In the genomic region with DNA sequence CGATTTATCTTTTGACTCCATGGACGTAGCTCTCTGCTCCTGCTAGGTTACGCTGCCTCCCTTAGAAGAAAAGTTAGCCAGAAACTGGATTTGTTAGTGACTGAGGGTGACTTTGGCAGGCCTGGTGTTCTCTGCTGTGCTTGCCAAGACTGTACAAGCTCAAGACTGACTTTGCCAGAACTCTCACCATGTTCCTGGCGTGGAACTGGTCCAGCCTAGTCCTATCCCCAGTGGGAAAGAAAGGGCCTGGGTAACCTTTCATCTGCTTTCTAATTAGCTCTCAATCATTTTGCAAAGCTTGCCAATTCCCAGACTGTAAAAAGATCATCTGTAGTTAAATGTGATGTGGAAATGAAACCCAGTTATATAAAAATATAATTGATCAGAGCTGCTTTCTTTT, we compare ENCODE assay signal across 10 mouse cellular contexts. TPM values are rescaled to one million over a fixed set of nuclear protein-coding genes. Genes with fewer than 3 reads are reported as not detected.
DNase-seq lines count a peak whose midpoint lies in the region; ATAC-seq and TF ChIP-seq lines count a peak whose summit lies in the region.
"Had no signal": no experiment of that assay in that cellular context is flagged by ENCODE, and none has a peak within 500 bp of the region (broad histone marks: within the 10 kb centered on the region; RNA-seq: fewer than 3 reads in every experiment).

No protein-coding gene starts in this region.

- no peak for ATAC-seq in granulocyte monocyte progenitor cell, adult 5-6 weeks (replicated peaks; ENCODE audit: poor library complexity, severe bottlenecking)

- intact Hi-C loops in gastrocnemius, adult 2 months (cut with DNase I) = no loop called here
- intact Hi-C loops in left cerebral cortex, postnatal 4 days (cut with DNase I) = loop anchor here (10.0 kb wide), 1 partner anchor 268 kb away; no protein-coding TSS in a partner anchor

- no peak overlapping the region for H3K27ac ChIP-seq in gastrocnemius, adult 2 months
- peak overlapping the region; percentile 90 for H3K27ac ChIP-seq in brown adipose tissue, adult 24 weeks (replicated peaks; ENCODE audit: low read depth, low read length)
- peak overlapping the region; percentile 71 for H3K27ac ChIP-seq in layer of hippocampus, adult 2 months
- H3K27ac ChIP-seq: macrophage had no signal

- H3K4me3 ChIP-seq in gastrocnemius, adult 2 months = no peak overlapping the region
- H3K4me3 ChIP-seq in brown adipose tissue, adult 24 weeks (ENCODE audit: insufficient read depth, low read depth, low read length) = no peak overlapping the region
- H3K4me3 ChIP-seq in layer of hippocampus, adult 2 months = no peak overlapping the region

- H3K4me1 ChIP-seq in brown adipose tissue, adult 24 weeks (ENCODE audit: control insufficient read depth, insufficient read depth, insufficient read length, low read length) = peaks cover 5% of the 10 kb centered on the region

- peak; percentile 44 for DNase-seq in gastrocnemius, adult 2 months
- no peak for DNase-seq in gastrocnemius, adult 8-10 months (ENCODE audit: low spot score in 2 of 2)
- peak; percentile 75 for DNase-seq in left cerebral cortex, postnatal 4 days
- DNase-seq in left cerebral cortex, adult 18-20 months (ENCODE audit: low spot score in 2 of 2) = no peak
- DNase-seq in layer of hippocampus, adult 2 months (ENCODE audit: low spot score in 2 of 2) = peak; percentile 18 to 32
- no peak for DNase-seq in retina, postnatal 1 day
- DNase-seq: thymus, postnatal 36 days had no signal

- no peak for TF ChIP-seq CTCF in gastrocnemius, adult 2 months (IDR thresholded peaks at IDR 0.05)
- TF ChIP-seq CTCF in layer of hippocampus, adult 2 months (conservative IDR thresholded peaks at IDR 0.05) = no peak

RNA-seq across cellular contexts. Expression of a gene that starts 19.5 kb away (rescaled TPM):
- 1 to 10 TPM; 6.0 to 8.4 TPM for total RNA-seq in gastrocnemius, adult 2 months (2021)
- 1 to 10 TPM; 5.8 to 9.5 (median 6.5) TPM for total RNA-seq in gastrocnemius, adult 8-10 months (2022)
- 10 to 100 TPM; 17.8 to 18.0 TPM for total RNA-seq in left cerebral cortex, postnatal 4 days (2021)
- 10 to 100 TPM in 1 of 2 experiments, 1 to 10 TPM in 1; 9.7 to 11.6 TPM for total RNA-seq in left cerebral cortex, adult 18-20 months (2021)
- polyA plus RNA-seq in brown adipose tissue, adult 24 weeks (2012; ENCODE audit: insufficient read depth, insufficient read length, missing spikeins) = 18.6 and 26.2 TPM in 2 replicates
- total RNA-seq in layer of hippocampus, adult 2 months (2021) = 10 to 100 TPM; 11.7 to 11.8 TPM
- total RNA-seq in granulocyte monocyte progenitor cell, adult 5-6 weeks (2014; fragmentation: Nextera tagmentation) = 43.5 and 56.0 TPM in 2 replicates
- 96.2 and 181 TPM in 2 replicates for total RNA-seq in granulocyte monocyte progenitor cell, adult 5-6 weeks (2017)

RNA-seq across cellular contexts. Expression of a gene that starts 47.4 kb away (rescaled TPM):
- under 1 TPM; 0.15 to 0.20 TPM for total RNA-seq in gastrocnemius, adult 2 months (2021)
- under 1 TPM in 3 of 4 experiments, not detected in 1; 0.12 to 0.58 (median 0.31) TPM for total RNA-seq in gastrocnemius, adult 8-10 months (2022)
- 1 to 10 TPM; 1.9 to 3.6 TPM for total RNA-seq in left cerebral cortex, postnatal 4 days (2021)
- under 1 TPM; 0.93 to 0.94 TPM for total RNA-seq in left cerebral cortex, adult 18-20 months (2021)
- polyA plus RNA-seq in brown adipose tissue, adult 24 weeks (2012; ENCODE audit: insufficient read depth, insufficient read length, missing spikeins) = not detected in 2 replicates
- total RNA-seq in layer of hippocampus, adult 2 months (2021) = 1 to 10 TPM in 1 of 2 experiments, under 1 TPM in 1; 0.64 to 2.5 TPM
- not detected in 2 replicates for total RNA-seq in granulocyte monocyte progenitor cell, adult 5-6 weeks (2014; fragmentation: Nextera tagmentation)
- total RNA-seq in granulocyte monocyte progenitor cell, adult 5-6 weeks (2017) = not detected in 2 replicates
- polyA plus RNA-seq: macrophage had no signal

Comparison
In these comparisons a context has a peak if more than half of its experiments do, and no peak if none do; other contexts are left out.
1. DNase-seq: peak in gastrocnemius, adult 2 months (single experiment), left cerebral cortex, postnatal 4 days (single experiment) and layer of hippocampus, adult 2 months (2 of 2); none in gastrocnemius, adult 8-10 months (0 of 2), left cerebral cortex, adult 18-20 months (0 of 2) and retina, postnatal 1 day (single experiment).